Mouse (Mus musculus): ENCODE measurements around the gene Zfp9. TPM values are rescaled to one million over a fixed set of nuclear protein-coding genes. Genes with fewer than 3 reads are reported as not detected.

Gene Zfp9
- total and polyA plus RNA-seq, 2 experiments from 2014 or later: 9.8 to 20.7 TPM

DNA sequence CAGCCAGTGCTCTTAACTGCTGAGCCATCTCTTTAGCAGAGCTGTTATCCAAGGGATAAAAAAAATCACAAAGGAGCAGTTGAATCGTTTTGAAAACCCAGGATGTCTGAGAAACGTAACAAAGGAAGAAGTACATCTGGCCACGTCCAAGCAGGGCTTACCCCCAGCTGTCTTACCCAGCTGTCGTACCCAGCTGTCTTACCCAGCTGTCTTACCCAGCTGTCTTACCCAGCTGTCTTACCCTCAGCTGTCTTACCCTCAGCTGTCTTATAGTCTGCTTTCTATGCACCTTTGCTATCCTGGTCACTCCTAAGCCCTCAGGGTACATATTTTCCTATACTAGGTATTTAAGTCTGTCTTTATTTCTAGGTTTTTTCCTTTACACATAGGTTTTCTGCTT is 47.6 kb downstream of the Zfp9 start:
- no peak for TF ChIP-seq CTCF (IDR thresholded peaks at IDR 0.05)
- WGBS: 85% methylated on average over 4 of the region's 4 CpGs
- Histone ChIP-seq H3K4me3 (ENCODE audit: low read depth, low read length) (no peak overlapping the region), H3K4me1 (ENCODE audit: insufficient read depth, low read length) (no peaks in the 10 kb centered on the region), H3K36me3 (ENCODE audit: insufficient read depth, low read length) (peaks cover 32% of the 10 kb centered on the region), H3K4me2 (ENCODE audit: low read depth, low read length, poor library complexity, severe bottlenecking) (no peak overlapping the region), H3K9me3 (ENCODE audit: low read length) (0 out of 2 replicates have a peak, but pooled peaks cover 6% of the 10 kb centered on the region), H3K9ac (replicated peaks; ENCODE audit: low read length, poor library complexity, severe bottlenecking) (no peak overlapping the region), H3K27ac (ENCODE audit: low read depth, low read length) (no peak overlapping the region), H3K27me3 (ENCODE audit: insufficient read depth, low read length) (no peaks in the 10 kb centered on the region)
- ATAC-seq (ENCODE audit: low FRiP score) (no peak), DNase-seq (ENCODE audit: low spot score) (no peak)

DNA sequence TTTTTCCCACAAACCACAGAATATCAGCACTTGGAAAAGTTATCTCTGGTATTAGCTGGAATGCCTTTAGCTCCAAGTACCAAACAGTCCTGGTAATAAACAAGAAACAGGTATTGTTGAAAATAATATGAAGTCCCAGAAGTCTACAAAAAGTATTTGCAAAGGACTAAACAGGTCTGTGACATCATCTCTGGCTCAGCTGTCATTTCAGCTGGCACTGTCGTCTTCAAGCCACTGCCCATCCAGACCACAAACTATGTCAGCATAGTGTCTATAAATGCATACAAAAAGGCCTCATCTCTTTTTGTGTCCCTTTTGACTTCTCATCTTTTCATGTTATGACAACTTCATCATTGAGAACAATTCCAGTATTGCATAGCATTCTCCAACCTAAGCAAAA is 52.5 kb downstream of the Zfp9 start:
- Histone ChIP-seq H3K4me3 (ENCODE audit: low read depth, low read length) (no peak overlapping the region), H3K4me2 (ENCODE audit: low read depth, low read length, poor library complexity, severe bottlenecking) (no peak overlapping the region), H3K9me3 (ENCODE audit: low read length) (0 out of 2 replicates have a peak, but pooled peaks cover 6% of the 10 kb centered on the region), H3K27ac (ENCODE audit: low read depth, low read length) (no peak overlapping the region), H3K36me3 (ENCODE audit: insufficient read depth, low read length) (peaks cover 32% of the 10 kb centered on the region), H3K4me1 (ENCODE audit: insufficient read depth, low read length) (no peaks in the 10 kb centered on the region), H3K9ac (replicated peaks; ENCODE audit: low read length, poor library complexity, severe bottlenecking) (no peak overlapping the region), H3K27me3 (ENCODE audit: insufficient read depth, low read length) (no peaks in the 10 kb centered on the region)
- ATAC-seq (ENCODE audit: low FRiP score) (no peak), DNase-seq (ENCODE audit: low spot score) (no peak)
- TF ChIP-seq CTCF (IDR thresholded peaks at IDR 0.05): no peak
- WGBS: 100% methylated on average over 1 of the region's 1 CpGs

DNA sequence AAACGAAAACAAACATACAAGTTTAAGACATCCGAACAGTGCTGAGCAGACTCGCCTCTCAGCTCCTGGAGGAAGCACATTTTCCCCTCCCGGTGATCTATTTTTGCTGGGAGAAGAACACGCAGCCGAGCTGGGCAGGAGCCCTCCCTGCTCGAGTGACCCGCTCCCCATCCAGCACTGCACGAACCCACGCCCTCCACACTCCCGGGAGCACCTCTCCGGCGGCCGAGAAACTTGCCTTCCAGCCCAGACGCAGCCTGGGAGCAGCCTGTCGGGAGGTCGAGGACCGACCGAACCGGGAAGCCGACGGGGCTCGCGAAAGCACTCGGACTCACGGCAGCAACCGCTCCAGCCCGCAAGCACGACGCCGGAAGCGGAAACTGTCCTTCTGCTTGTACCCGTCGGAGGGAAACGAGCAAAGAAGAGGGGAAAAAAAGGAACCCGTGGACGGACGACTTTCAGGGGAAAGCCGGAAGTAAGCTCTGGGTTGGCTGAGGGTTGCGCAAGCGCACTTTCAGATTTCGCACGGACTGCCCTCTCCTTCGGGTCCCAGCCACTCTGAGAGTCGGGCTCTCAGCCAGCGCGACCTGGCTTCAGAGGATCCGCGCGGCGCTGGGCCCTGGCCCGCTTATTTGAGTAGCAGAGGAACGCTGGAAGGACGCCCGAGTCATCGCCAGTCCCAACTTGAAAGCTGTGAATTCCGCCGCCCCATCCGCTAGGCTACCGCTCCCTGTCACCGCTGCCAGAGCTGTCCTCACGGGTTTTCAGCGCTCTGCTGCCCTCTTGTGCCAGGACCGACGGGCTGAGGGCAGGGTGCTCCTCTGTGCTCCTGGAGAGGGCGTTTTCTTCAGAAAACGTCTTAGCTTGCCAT is 59.8 kb downstream of the Zfp9 start, which contains the start of gene Bms1:
Gene Bms1, minus strand, starts transcription at position 425 of the 871 bp plus-strand sequence.
- H3K9me3 ChIP-seq (ENCODE audit: low read length): no peaks in the 10 kb centered on the region
- peak; percentile 98 for DNase-seq (ENCODE audit: low spot score)
- peak; percentile 97 for TF ChIP-seq CTCF (IDR thresholded peaks at IDR 0.05)
- WGBS: under 1% methylated on average over 66 of the region's 67 CpGs
- H3K4me3 ChIP-seq (ENCODE audit: low read depth, low read length): peak within 1 kb of the TSS; percentile 87
- H3K27ac ChIP-seq (ENCODE audit: low read depth, low read length): peak within 1 kb of the TSS; percentile 94
- H3K27me3 ChIP-seq (ENCODE audit: insufficient read depth, low read length): no peaks in the 10 kb centered on the region
- peak within 1 kb of the TSS; percentile 58 for H3K4me2 ChIP-seq (ENCODE audit: low read depth, low read length, poor library complexity, severe bottlenecking)
- no peaks in the 10 kb centered on the region for H3K4me1 ChIP-seq (ENCODE audit: insufficient read depth, low read length)
- peak within 1 kb of the TSS; percentile 81 for H3K9ac ChIP-seq (replicated peaks; ENCODE audit: low read length, poor library complexity, severe bottlenecking)
- peaks cover 19% of the 10 kb centered on the region for H3K36me3 ChIP-seq (ENCODE audit: insufficient read depth, low read length)
- ATAC-seq (ENCODE audit: low FRiP score): peak; percentile 98

Small RNA genes within 50 kb of the gene (microRNA-seq; reads per million reads assigned to microRNA genes)
- gene Gm25953 (ENCODE audit: borderline number of aligned reads): not detected

Other genes with a start within 250 kb of the Zfp9 start
- 16.0 and 28.9 TPM in 2 replicates for gene Bms1, start 59.8 kb downstream of the Zfp9 start, total RNA-seq (2014; rRNA removed)
- gene Bms1, start 59.8 kb downstream of the Zfp9 start, polyA plus RNA-seq (2015; fragmentation: Nextera tagmentation; extraction: Ambion mirVana): 12.5 and 14.0 TPM in 2 replicates
- 9.5 and 11.8 TPM in 2 replicates for gene Zfp248, start 23.8 kb downstream of the Zfp9 start, total RNA-seq (2014; rRNA removed)
- gene Zfp248, start 23.8 kb downstream of the Zfp9 start, polyA plus RNA-seq (2015; fragmentation: Nextera tagmentation; extraction: Ambion mirVana): 11.2 and 11.5 TPM in 2 replicates
- gene Ankrd26, start 82.9 kb upstream of the Zfp9 start, total RNA-seq (2014; rRNA removed): 7.7 and 8.2 TPM in 2 replicates
- gene Ankrd26, start 82.9 kb upstream of the Zfp9 start, polyA plus RNA-seq (2015; fragmentation: Nextera tagmentation; extraction: Ambion mirVana): 13.2 and 15.3 TPM in 2 replicates

All from midbrain, postnatal 0 days (tissue).